Mouse (Mus musculus) heart, adult 2 months (tissue): ENCODE results near the gene Fosl1.

ENCODE experiments used
- CTCF ChIP-seq: fragments of 200-600 bp; IDR thresholded peaks from 2 replicates; pipeline ENCODE4 v1.8.1; 2022; ENCODE audit warnings: antibody characterized with exemption, mild to moderate bottlenecking, moderate library complexity
- EP300 ChIP-seq: fragments of 200-500 bp; IDR thresholded peaks from 2 replicates; pipeline ENCODE4 v1.6.1; 2011; ENCODE audit warnings: low read depth, low read length, control low read depth; ENCODE audit not compliant: insufficient read depth

DNA sequence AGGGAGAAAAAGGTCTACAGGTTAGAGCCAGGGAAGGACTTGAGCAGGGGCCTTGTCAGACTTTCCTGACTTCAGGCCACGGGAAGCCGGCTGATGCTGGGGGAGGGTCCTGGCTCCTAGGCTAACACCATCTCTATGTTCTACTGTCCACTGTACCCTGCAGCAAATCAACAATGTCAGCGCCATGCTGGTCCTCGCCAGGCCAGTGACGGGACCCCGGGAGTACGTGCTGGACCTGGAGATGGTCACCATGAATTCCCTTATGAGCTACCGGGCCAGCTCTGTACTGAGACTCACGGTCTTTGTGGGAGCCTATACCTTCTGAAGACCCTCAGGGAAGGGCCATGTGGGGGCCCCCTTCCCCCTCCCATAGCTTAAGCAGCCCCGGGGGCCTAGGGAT, 34.1 kb downstream of the Fosl1 start:
- TF ChIP-seq CTCF (no peak), EP300 (no peak)
